In the genomic region with DNA sequence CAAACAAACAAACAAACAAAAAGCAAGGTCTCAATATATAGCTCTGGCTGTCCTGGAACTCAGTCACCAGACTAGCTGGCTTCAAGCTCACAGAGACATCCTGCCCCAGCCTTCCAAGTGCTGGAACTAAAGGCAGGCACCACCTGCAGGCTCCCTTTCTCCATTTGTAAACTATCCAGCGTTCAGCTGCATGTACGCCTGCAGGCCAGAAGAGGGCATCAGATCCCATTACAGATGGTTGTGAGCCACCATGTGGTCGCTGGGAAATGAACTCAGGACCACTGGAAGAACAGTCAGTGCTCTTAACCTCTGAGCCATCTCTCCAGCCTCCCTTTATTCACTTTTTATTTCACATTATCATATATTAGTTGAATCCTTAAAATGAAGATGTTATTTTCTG, we compare ENCODE assay signal across 15 mouse cellular contexts. TPM values are rescaled to one million over a fixed set of nuclear protein-coding genes. Genes with fewer than 3 reads are reported as not detected.
A peak's percentile ranks its signal among the peaks of the same experiment; 100 is the strongest.
DNase-seq lines count a peak whose midpoint lies in the region; ATAC-seq and TF ChIP-seq lines count a peak whose summit lies in the region.
"Had no signal": no experiment of that assay in that cellular context is flagged by ENCODE, and none has a peak within 500 bp of the region (broad histone marks: within the 10 kb centered on the region; RNA-seq: fewer than 3 reads in every experiment).

No protein-coding gene starts in this region.

- H3K9me3 ChIP-seq in hindbrain, postnatal 0 days (ENCODE audit: low read length) = no peaks in the 10 kb centered on the region
- H3K9me3 ChIP-seq in hindbrain, embryonic 16.5 days (ENCODE audit: control insufficient read depth, low read length) = no peaks in the 10 kb centered on the region
- no peaks in the 10 kb centered on the region for H3K9me3 ChIP-seq in midbrain, postnatal 0 days (ENCODE audit: low read length)
- H3K9me3 ChIP-seq in midbrain, embryonic 15.5 days = no peaks in the 10 kb centered on the region
- H3K9me3 ChIP-seq: forebrain, embryonic 10.5 days had no signal

- no peaks in the 10 kb centered on the region for H3K36me3 ChIP-seq in hindbrain, postnatal 0 days (ENCODE audit: insufficient read depth, low read length)
- no peaks in the 10 kb centered on the region for H3K36me3 ChIP-seq in hindbrain, embryonic 16.5 days (ENCODE audit: control insufficient read depth, insufficient read depth, low read length)
- H3K36me3 ChIP-seq in midbrain, postnatal 0 days (ENCODE audit: insufficient read depth, low read length) = no peaks in the 10 kb centered on the region
- H3K36me3 ChIP-seq in midbrain, embryonic 15.5 days (replicated peaks) = no peaks in the 10 kb centered on the region
- H3K36me3 ChIP-seq: forebrain, embryonic 10.5 days had no signal

- H3K4me3 ChIP-seq in hindbrain, postnatal 0 days (ENCODE audit: low read length) = no peak overlapping the region
- no peak overlapping the region for H3K4me3 ChIP-seq in hindbrain, embryonic 16.5 days (ENCODE audit: low read length)
- no peak overlapping the region for H3K4me3 ChIP-seq in midbrain, postnatal 0 days (ENCODE audit: low read depth, low read length)
- no peak overlapping the region for H3K4me3 ChIP-seq in midbrain, embryonic 15.5 days
- H3K4me3 ChIP-seq: forebrain, embryonic 10.5 days; myocyte had no signal

- peak; percentile 43 for TF ChIP-seq CTCF in hindbrain, postnatal 0 days (IDR thresholded peaks at IDR 0.05; ENCODE audit: low read depth)
- peak; percentile 49 for TF ChIP-seq CTCF in midbrain, postnatal 0 days (IDR thresholded peaks at IDR 0.05)

- no peaks in the 10 kb centered on the region for H3K27me3 ChIP-seq in hindbrain, postnatal 0 days (ENCODE audit: insufficient read depth, low read length)
- H3K27me3 ChIP-seq in hindbrain, embryonic 16.5 days (replicated peaks; ENCODE audit: control insufficient read depth, insufficient read depth, low read length) = no peaks in the 10 kb centered on the region
- H3K27me3 ChIP-seq in midbrain, postnatal 0 days (ENCODE audit: insufficient read depth, low read length) = no peaks in the 10 kb centered on the region
- H3K27me3 ChIP-seq in midbrain, embryonic 15.5 days (replicated peaks) = no peaks in the 10 kb centered on the region

- no peak overlapping the region for H3K4me2 ChIP-seq in hindbrain, postnatal 0 days (ENCODE audit: low read depth, low read length)
- H3K4me2 ChIP-seq in hindbrain, embryonic 16.5 days (ENCODE audit: low read length) = no peak overlapping the region
- H3K4me2 ChIP-seq in midbrain, postnatal 0 days (ENCODE audit: low read depth, low read length, poor library complexity, severe bottlenecking) = no peak overlapping the region
- no peak overlapping the region for H3K4me2 ChIP-seq in midbrain, embryonic 15.5 days

- no peak overlapping the region for H3K9ac ChIP-seq in hindbrain, postnatal 0 days (replicated peaks; ENCODE audit: low read length)
- no peak overlapping the region for H3K9ac ChIP-seq in hindbrain, embryonic 16.5 days (ENCODE audit: low read depth, low read length)
- no peak overlapping the region for H3K9ac ChIP-seq in midbrain, postnatal 0 days (replicated peaks; ENCODE audit: low read length, poor library complexity, severe bottlenecking)
- no peak overlapping the region for H3K9ac ChIP-seq in midbrain, embryonic 15.5 days

- WGBS in hindbrain, postnatal 0 days = 69% methylated on average over 3 of the region's 3 CpGs
- 70% methylated on average over 3 of the region's 3 CpGs for WGBS in hindbrain, embryonic 16.5 days
- WGBS in midbrain, postnatal 0 days = 78% methylated on average over 3 of the region's 3 CpGs
- 70% methylated on average over 3 of the region's 3 CpGs for WGBS in midbrain, embryonic 15.5 days

- H3K27ac ChIP-seq in hindbrain, postnatal 0 days = no peak overlapping the region
- no peak overlapping the region for H3K27ac ChIP-seq in hindbrain, embryonic 16.5 days (ENCODE audit: low read depth, low read length)
- no peak overlapping the region for H3K27ac ChIP-seq in midbrain, postnatal 0 days (ENCODE audit: low read depth, low read length)
- no peak overlapping the region for H3K27ac ChIP-seq in midbrain, embryonic 15.5 days
- H3K27ac ChIP-seq: forebrain, embryonic 10.5 days; macrophage had no signal

- no peak for DNase-seq in hindbrain, postnatal 0 days (ENCODE audit: low spot score)
- no peak for DNase-seq in midbrain, postnatal 0 days (ENCODE audit: low spot score)
- peak; percentile 77 for DNase-seq in R1 (ENCODE audit: low read depth, low spot score)
- peak; percentile 12 to 14 for DNase-seq in thymus, postnatal 36 days
- no peak for DNase-seq in spleen, adult 18-20 months
- DNase-seq: embryo, embryonic 11 days; kidney, postnatal 14 days; left cerebral cortex, postnatal 4 days had no signal

- ATAC-seq in hindbrain, postnatal 0 days = no peak
- no peak for ATAC-seq in hindbrain, embryonic 16.5 days
- no peak for ATAC-seq in midbrain, postnatal 0 days (ENCODE audit: low FRiP score)
- ATAC-seq in midbrain, embryonic 15.5 days (replicated peaks) = no peak
- ATAC-seq in erythroid progenitor cell, adult 5-6 weeks (replicated peaks; ENCODE audit: low FRiP score, poor library complexity, severe bottlenecking) = no peak

- no peaks in the 10 kb centered on the region for H3K4me1 ChIP-seq in hindbrain, postnatal 0 days (ENCODE audit: insufficient read depth, low read length)
- no peaks in the 10 kb centered on the region for H3K4me1 ChIP-seq in hindbrain, embryonic 16.5 days (ENCODE audit: control insufficient read depth, insufficient read depth, low read depth, low read length)
- H3K4me1 ChIP-seq in midbrain, postnatal 0 days (ENCODE audit: insufficient read depth, low read length) = no peaks in the 10 kb centered on the region
- no peaks in the 10 kb centered on the region for H3K4me1 ChIP-seq in midbrain, embryonic 15.5 days
- H3K4me1 ChIP-seq: forebrain, embryonic 10.5 days had no signal

RNA-seq across cellular contexts. Expression of a gene that starts 48.1 kb away (rescaled TPM):
- total RNA-seq in hindbrain, postnatal 0 days (2014; rRNA removed) = 8.2 and 12.4 TPM in 2 replicates
- polyA plus RNA-seq in hindbrain, postnatal 0 days (2015; fragmentation: Nextera tagmentation; extraction: Ambion mirVana) = 5.8 and 6.1 TPM in 2 replicates
- 2.6 and 4.7 TPM in 2 replicates for polyA plus RNA-seq in hindbrain, embryonic 16.5 days (2015; fragmentation: Nextera tagmentation; extraction: Ambion mirVana)
- 10.7 and 15.8 TPM in 2 replicates for total RNA-seq in midbrain, postnatal 0 days (2014; rRNA removed)
- polyA plus RNA-seq in midbrain, postnatal 0 days (2015; fragmentation: Nextera tagmentation; extraction: Ambion mirVana) = 5.3 and 7.8 TPM in 2 replicates
- 5.4 TPM in 2 replicates for polyA plus RNA-seq in midbrain, embryonic 15.5 days (2015; fragmentation: Nextera tagmentation; extraction: Ambion mirVana)
- not detected in 2 replicates for total RNA-seq in erythroid progenitor cell, adult 5-6 weeks (2015; ENCODE audit: low replicate concordance)
- not detected in 2 replicates for total RNA-seq in erythroid progenitor cell, adult 5-6 weeks (2017; ENCODE audit: low replicate concordance)
- total RNA-seq: hematopoietic stem cell, adult 5-6 weeks had no signal

Comparison
In these comparisons a context has a peak if more than half of its experiments do, and no peak if none do; other contexts are left out.
1. DNase-seq: peak in R1 (single experiment) and thymus, postnatal 36 days (2 of 2); none in hindbrain, postnatal 0 days (single experiment), midbrain, postnatal 0 days (single experiment) and spleen, adult 18-20 months (0 of 2).